Mouse (Mus musculus) hindbrain, embryonic 11.5 days (tissue): ENCODE results near the gene Cenpm. TPM values are rescaled to one million over a fixed set of nuclear protein-coding genes. Genes with fewer than 3 reads are reported as not detected.

ENCODE experiments used
- ATAC-seq: fragments of 200-750 bp; cut with Nextera tagmentation; 2 replicates; pipeline ENCODE4 v1.8.0; 2017; ENCODE audit warnings: mild to moderate bottlenecking, moderate TSS enrichment, moderate library complexity; ENCODE audit not compliant: low FRiP score
- DNase-seq: peaks from one replicate; pipeline ENCODE4 v3.0.0-alpha.2; 2015; ENCODE audit warnings: low spot score
- H3K27ac ChIP-seq: fragments of 300-500 bp; sonication (generic); 2 replicates; pipeline ENCODE4 v1.5.1; 2014; ENCODE audit warnings: mild to moderate bottlenecking, low read depth, low read length
- H3K27me3 ChIP-seq: fragments of 300-500 bp; sonication (generic); 2 replicates; pipeline ENCODE4 v1.6.1; 2014; ENCODE audit warnings: mild to moderate bottlenecking, low read length, moderate library complexity, mixed read lengths; ENCODE audit not compliant: control insufficient read depth, insufficient read depth
- H3K36me3 ChIP-seq: fragments of 300-500 bp; sonication (generic); 2 replicates; pipeline ENCODE4 v1.6.1; 2014; ENCODE audit warnings: mild to moderate bottlenecking, low read length, moderate library complexity, mixed read lengths; ENCODE audit not compliant: control insufficient read depth, insufficient read depth
- H3K4me1 ChIP-seq: fragments of 300-500 bp; sonication (generic); replicated peaks from 2 replicates; pipeline ENCODE4 v1.6.1; 2014; ENCODE audit warnings: low read length, mixed read lengths; ENCODE audit not compliant: control insufficient read depth, insufficient read depth
- H3K4me2 ChIP-seq: fragments of 300-500 bp; sonication (generic); replicated peaks from 2 replicates; pipeline ENCODE4 v1.6.1; 2014; ENCODE audit warnings: mild to moderate bottlenecking, low read depth, low read length
- H3K4me3 ChIP-seq: fragments of 300-500 bp; sonication (generic); 2 replicates; pipeline ENCODE4 v1.5.1; 2014; ENCODE audit warnings: low read depth, low read length
- H3K9ac ChIP-seq: fragments of 300-500 bp; sonication (generic); 2 replicates; pipeline ENCODE4 v1.6.1; 2014; ENCODE audit warnings: low read depth, low read length
- H3K9me3 ChIP-seq: fragments of 300-500 bp; sonication (generic); 2 replicates; pipeline ENCODE4 v1.6.1; 2016; ENCODE audit warnings: low read length; ENCODE audit not compliant: control insufficient read depth
- WGBS: fragments of 180-500 bp; shearing (Covaris S2); extraction: QIAGEN DNeasy Blood & Tissue Kit; methylation state at CpG from one replicate; pipeline ENCODE4 v1.1.7; 2014; 5-methylcytosine and 5-hydroxymethylcytosine counted together
- polyA plus RNA-seq: library from polyadenylated mRNA; unstranded; fragments of >200 nt; fragmentation: Nextera tagmentation; extraction: Ambion mirVana; gene quantifications from 2 replicates; pipeline ENCODE4 v1.2.1, GENCODE M21; 2014

Gene Cenpm
- polyA plus RNA-seq, 1 experiment from 2014 or later, result 78.1 TPM

- Histone ChIP-seq H3K4me3 (peak within 1 kb of the TSS; percentile 28), H3K27me3 (peaks cover 11% of the 10 kb centered on the region), H3K4me1 (peaks cover 8% of the 10 kb centered on the region; the same call in 1 of the 2 replicates), H3K4me2 (peak within 1 kb of the TSS; percentile 68), H3K9me3 (no peaks in the 10 kb centered on the region), H3K27ac (no peak within 1 kb of the TSS), H3K36me3 (no peaks in the 10 kb centered on the region), H3K9ac (peak within 1 kb of the TSS; percentile 37; the same call in 1 of the 2 replicates)
- WGBS, result under 1% methylated on average over 41 of the region's 44 CpGs
- ATAC-seq (peak; percentile 53), DNase-seq (peak; percentile 44)
Measured at GRCm38 (mm10) chr15:82223657-82224601, 20.6 kb downstream of the Cenpm start, which contains the start of gene Tnfrsf13c. Tnfrsf13c (minus strand) TSS chr15:82224369.

GRCm38 (mm10) chr15:82223251-82223650, 21.3 kb downstream of the Cenpm start:
- H3K4me1 ChIP-seq, result peaks cover 8% of the 10 kb centered on the region; the same call in 1 of the 2 replicates
- H3K27me3 ChIP-seq, result peaks cover 11% of the 10 kb centered on the region
- H3K4me2 ChIP-seq, result no peak overlapping the region
- DNase-seq (no peak), ATAC-seq (peak; percentile 48; the same call in 1 of the 2 replicates)
- H3K36me3 ChIP-seq, result no peaks in the 10 kb centered on the region
- H3K27ac ChIP-seq, result no peak overlapping the region
- H3K9ac ChIP-seq, result no peak overlapping the region
- 35% methylated on average over 7 of the region's 7 CpGs for WGBS
- no peak overlapping the region for H3K4me3 ChIP-seq
- no peaks in the 10 kb centered on the region for H3K9me3 ChIP-seq

GRCm38 (mm10) chr15:82221104-82221860, 23.3 kb downstream of the Cenpm start:
- DNase-seq, result no peak
- Histone ChIP-seq H3K4me1 (peaks cover 15% of the 10 kb centered on the region; the same call in 1 of the 2 replicates), H3K27me3 (peaks cover 21% of the 10 kb centered on the region), H3K27ac (no peak overlapping the region), H3K4me2 (no peak overlapping the region), H3K9ac (no peak overlapping the region), H3K4me3 (no peak overlapping the region), H3K36me3 (no peaks in the 10 kb centered on the region), H3K9me3 (no peaks in the 10 kb centered on the region)
- no peak for ATAC-seq
- WGBS, result 69% methylated on average over 14 of the region's 14 CpGs

GRCm38 (mm10) chr15:82220003-82220675, 24.4 kb downstream of the Cenpm start:
- Histone ChIP-seq H3K4me1 (peaks cover 15% of the 10 kb centered on the region; the same call in 1 of the 2 replicates), H3K27me3 (peaks cover 30% of the 10 kb centered on the region), H3K27ac (0 out of 2 replicates have a peak overlapping the region, but pooled peaks have one; percentile 6), H3K9ac (no peak overlapping the region), H3K36me3 (no peaks in the 10 kb centered on the region), H3K4me2 (no peak overlapping the region), H3K4me3 (no peak overlapping the region), H3K9me3 (no peaks in the 10 kb centered on the region)
- no peak for ATAC-seq
- 66% methylated on average over 12 of the region's 12 CpGs for WGBS
- DNase-seq, result no peak

GRCm38 (mm10) chr15:82218778-82219666, 25.5 kb downstream of the Cenpm start:
- Histone ChIP-seq H3K4me3 (no peak overlapping the region), H3K27me3 (peaks cover 29% of the 10 kb centered on the region), H3K4me2 (no peak overlapping the region), H3K27ac (no peak overlapping the region), H3K9ac (no peak overlapping the region), H3K9me3 (no peaks in the 10 kb centered on the region), H3K36me3 (no peaks in the 10 kb centered on the region), H3K4me1 (peaks cover 11% of the 10 kb centered on the region; the same call in 1 of the 2 replicates)
- ATAC-seq (no peak), DNase-seq (no peak)
- 77% methylated on average over 26 of the region's 26 CpGs for WGBS

- DNase-seq, result no peak
- no peak overlapping the region for H3K4me2 ChIP-seq
- H3K9me3 ChIP-seq, result no peaks in the 10 kb centered on the region
- H3K27ac ChIP-seq, result no peak overlapping the region
- no peaks in the 10 kb centered on the region for H3K36me3 ChIP-seq
- H3K4me1 ChIP-seq, result peaks cover 10% of the 10 kb centered on the region; the same call in 1 of the 2 replicates
- no peak overlapping the region for H3K4me3 ChIP-seq
- no peak overlapping the region for H3K9ac ChIP-seq
- ATAC-seq, result no peak
- H3K27me3 ChIP-seq, result peaks cover 37% of the 10 kb centered on the region
- WGBS, result 24% methylated on average over 9 of the region's 9 CpGs
Measured at GRCm38 (mm10) chr15:82217980-82218379, 26.6 kb downstream of the Cenpm start.

GRCm38 (mm10) chr15:82217039-82217438, 27.5 kb downstream of the Cenpm start:
- Histone ChIP-seq H3K4me2 (no peak overlapping the region), H3K27me3 (peaks cover 44% of the 10 kb centered on the region), H3K4me3 (no peak overlapping the region), H3K9me3 (no peaks in the 10 kb centered on the region), H3K27ac (no peak overlapping the region), H3K4me1 (peaks cover 13% of the 10 kb centered on the region; the same call in 1 of the 2 replicates), H3K9ac (no peak overlapping the region), H3K36me3 (no peaks in the 10 kb centered on the region)
- no peak for ATAC-seq
- no peak for DNase-seq
- WGBS, result 6% methylated on average over 7 of the region's 7 CpGs
